Mouse (Mus musculus) limb, embryonic 14.5 days (tissue): ENCODE data around the gene Cyp11a1. TPM values are rescaled to one million over a fixed set of nuclear protein-coding genes. Genes with fewer than 3 reads are reported as not detected.

ENCODE experiments used
- ATAC-seq: fragments of 200-750 bp; cut with Nextera tagmentation; 2 replicates; pipeline ENCODE4 v1.8.0; 2017; ENCODE audit warnings: low read depth, moderate number of reproducible peaks, moderate TSS enrichment; ENCODE audit not compliant: low FRiP score
- DNase-seq: peaks from one replicate; pipeline ENCODE4 v3.0.0-alpha.2; 2015; ENCODE audit warnings: low spot score
- H3K27ac ChIP-seq: fragments of 300-500 bp; sonication (generic); replicated peaks from 2 replicates; pipeline ENCODE4 v1.5.1; 2014; ENCODE audit warnings: low read depth, mild to moderate bottlenecking, low read length, moderate library complexity, mixed read lengths
- H3K27me3 ChIP-seq: fragments of 300-500 bp; sonication (generic); 2 replicates; pipeline ENCODE4 v1.6.1; 2014; ENCODE audit warnings: low read length, mixed read lengths; ENCODE audit not compliant: control insufficient read depth, insufficient read depth
- H3K36me3 ChIP-seq: fragments of 300-500 bp; sonication (generic); 2 replicates; pipeline ENCODE4 v1.6.1; 2014; ENCODE audit warnings: mild to moderate bottlenecking, low read length, moderate library complexity, mixed read lengths; ENCODE audit not compliant: control insufficient read depth, insufficient read depth
- H3K4me1 ChIP-seq: fragments of 300-500 bp; sonication (generic); 2 replicates; pipeline ENCODE4 v1.6.1; 2014; ENCODE audit warnings: antibody characterized with exemption, low read length, mixed read lengths; ENCODE audit not compliant: control insufficient read depth, insufficient read depth
- H3K4me2 ChIP-seq: fragments of 300-500 bp; sonication (generic); replicated peaks from 2 replicates; pipeline ENCODE4 v1.6.1; 2014; ENCODE audit warnings: low read depth, mild to moderate bottlenecking, low read length, moderate library complexity; ENCODE audit not compliant: severe bottlenecking
- H3K4me3 ChIP-seq: fragments of 300-500 bp; sonication (generic); replicated peaks from 2 replicates; pipeline ENCODE4 v1.5.1; 2014; ENCODE audit warnings: low read length
- H3K9ac ChIP-seq: fragments of 300-500 bp; sonication (generic); 2 replicates; pipeline ENCODE4 v1.6.1; 2014; ENCODE audit warnings: mild to moderate bottlenecking, low read depth, low read length, moderate library complexity; ENCODE audit not compliant: severe bottlenecking
- H3K9me3 ChIP-seq: fragments of 300-500 bp; sonication (generic); 2 replicates; pipeline ENCODE4 v1.6.1; 2016; ENCODE audit warnings: low read length; ENCODE audit not compliant: control insufficient read depth
- POLR2A ChIP-seq: fragments of 200-500 bp; IDR thresholded peaks from 2 replicates; pipeline ENCODE4 v1.8.0; 2012; ENCODE audit warnings: inconsistent platforms, mild to moderate bottlenecking, moderate library complexity, borderline replicate concordance; ENCODE audit not compliant: insufficient read depth, insufficient read length; ENCODE audit errors: extremely low read depth
- WGBS: fragments of 180-500 bp; shearing (Covaris S2); extraction: QIAGEN DNeasy Blood & Tissue Kit; methylation state at CpG from one replicate; pipeline ENCODE4 v1.1.7; 2014; 5-methylcytosine and 5-hydroxymethylcytosine counted together
- polyA plus RNA-seq, 2 experiments: library from polyadenylated mRNA; depleted of rRNA in 1 of 2; stranded (reverse) in 1 of 2; unstranded in 1 of 2; fragments of >200 nt; fragmentation: Nextera tagmentation in 1 of 2; extraction: Ambion mirVana in 1 of 2; gene quantifications; 2 replicates each; pipeline versions ENCODE4 v1.2.1 to v1.2.3; 2012 to 2014

Gene Cyp11a1
- polyA plus RNA-seq, 2 experiments: 3.3 to 5.7 TPM

GRCm38 (mm10) chr9:57965281-57966185, 40.7 kb upstream of the Cyp11a1 start:
- Histone ChIP-seq H3K9ac (no peak overlapping the region), H3K4me2 (no peak overlapping the region), H3K27ac (no peak overlapping the region), H3K4me1 (0 out of 2 replicates have a peak, but pooled peaks cover 4% of the 10 kb centered on the region), H3K9me3 (no peaks in the 10 kb centered on the region), H3K27me3 (no peaks in the 10 kb centered on the region), H3K4me3 (no peak overlapping the region), H3K36me3 (no peaks in the 10 kb centered on the region)
- 56% methylated on average over 12 of the region's 12 CpGs for WGBS
- no peak for TF ChIP-seq POLR2A
- DNase-seq (no peak), ATAC-seq (no peak)

GRCm38 (mm10) chr9:57967237-57967960, 38.8 kb upstream of the Cyp11a1 start:
- no peaks in the 10 kb centered on the region for H3K27me3 ChIP-seq
- H3K4me1 ChIP-seq: peaks cover 11% of the 10 kb centered on the region
- no peak overlapping the region for H3K27ac ChIP-seq
- no peak overlapping the region for H3K9ac ChIP-seq
- WGBS: 74% methylated on average over 14 of the region's 14 CpGs
- TF ChIP-seq POLR2A: no peak
- H3K36me3 ChIP-seq: no peaks in the 10 kb centered on the region
- no peak overlapping the region for H3K4me2 ChIP-seq
- DNase-seq (no peak), ATAC-seq (no peak)
- H3K9me3 ChIP-seq: no peaks in the 10 kb centered on the region
- no peak overlapping the region for H3K4me3 ChIP-seq

GRCm38 (mm10) chr9:57968166-57968771, 37.9 kb upstream of the Cyp11a1 start:
- DNase-seq: no peak
- Histone ChIP-seq H3K36me3 (no peaks in the 10 kb centered on the region), H3K9me3 (no peaks in the 10 kb centered on the region), H3K27me3 (no peaks in the 10 kb centered on the region), H3K9ac (no peak overlapping the region), H3K4me3 (no peak overlapping the region), H3K4me2 (no peak overlapping the region), H3K4me1 (peaks cover 20% of the 10 kb centered on the region), H3K27ac (no peak overlapping the region)
- TF ChIP-seq POLR2A: no peak
- ATAC-seq: no peak
- 89% methylated on average over 9 of the region's 9 CpGs for whole genome bisulfite sequencing

GRCm38 (mm10) chr9:57968783-57969542, 37.2 kb upstream of the Cyp11a1 start:
- no peaks in the 10 kb centered on the region for H3K9me3 ChIP-seq
- DNase-seq (no peak), ATAC-seq (no peak)
- no peaks in the 10 kb centered on the region for H3K27me3 ChIP-seq
- no peaks in the 10 kb centered on the region for H3K36me3 ChIP-seq
- no peak for TF ChIP-seq POLR2A
- 81% methylated on average over 8 of the region's 8 CpGs for WGBS
- H3K4me2 ChIP-seq: no peak overlapping the region
- H3K9ac ChIP-seq: no peak overlapping the region
- no peak overlapping the region for H3K4me3 ChIP-seq
- H3K27ac ChIP-seq: no peak overlapping the region
- H3K4me1 ChIP-seq: peaks cover 25% of the 10 kb centered on the region
